Comparison of ENCODE assay signal across 18 mouse cellular contexts in the genomic region with DNA sequence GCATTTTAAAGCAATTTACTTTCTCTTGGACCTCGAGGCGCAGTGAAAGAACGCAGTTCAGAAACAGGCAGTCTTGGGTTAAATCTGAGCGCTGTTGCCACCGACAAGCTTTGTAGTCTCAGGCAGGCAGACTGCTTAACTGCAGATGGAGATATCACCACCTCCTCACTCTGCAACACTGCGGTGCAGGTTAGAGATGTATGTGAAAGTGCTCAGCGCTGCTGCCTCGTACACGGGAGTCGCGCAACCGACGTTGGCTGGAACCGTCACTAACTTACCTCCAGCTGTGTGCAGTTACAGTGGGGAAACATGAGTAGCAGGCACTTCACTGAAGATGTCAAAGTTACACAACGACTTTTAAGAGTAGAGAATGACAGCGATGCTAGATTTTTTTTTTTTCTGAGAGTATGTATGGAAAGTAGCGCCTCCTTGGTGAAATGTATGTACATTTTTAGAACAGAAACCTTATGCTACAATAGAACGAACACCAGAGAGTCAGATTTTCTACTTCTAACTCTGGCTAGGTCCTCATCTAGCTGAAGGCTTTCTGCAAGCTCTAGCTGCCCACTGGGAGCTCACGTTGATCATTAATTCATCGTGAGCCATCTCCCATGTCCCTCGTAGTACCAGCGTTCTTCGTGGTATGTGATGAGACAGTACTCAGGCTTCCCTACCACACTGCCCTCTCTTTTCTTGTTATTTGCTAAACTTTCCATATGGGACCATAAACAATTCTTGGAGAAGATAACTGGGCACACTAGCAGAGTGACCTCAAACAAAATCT. TPM values are rescaled to one million over a fixed set of nuclear protein-coding genes. Genes with fewer than 3 reads are reported as not detected.
DNase-seq lines count a peak whose midpoint lies in the region; ATAC-seq and TF ChIP-seq lines count a peak whose summit lies in the region.
"Had no signal": no experiment of that assay in that cellular context is flagged by ENCODE, and none has a peak within 500 bp of the region (broad histone marks: within the 10 kb centered on the region; RNA-seq: fewer than 3 reads in every experiment).

No protein-coding gene starts in this region.

- TF ChIP-seq CTCF in layer of hippocampus, adult 2 months (conservative IDR thresholded peaks at IDR 0.05), result no peak
- no peak; the same call in 1 of the 2 replicates for TF ChIP-seq CTCF in left cerebral cortex, adult 2 months (IDR thresholded peaks at IDR 0.05)

- H3K9me3 ChIP-seq in liver, embryonic 12.5 days (replicated peaks), result no peaks in the 10 kb centered on the region
- H3K9me3 ChIP-seq: hindbrain, embryonic 15.5 days had no signal

- intact Hi-C loops in left cerebral cortex, adult 2 months (cut with DNase I), result loop anchor here (5.0 kb wide), 1 partner anchor 44 kb away; no protein-coding TSS in a partner anchor

- H3K27me3 ChIP-seq in liver, embryonic 12.5 days (replicated peaks), result peaks cover 28% of the 10 kb centered on the region
- H3K27me3 ChIP-seq: hindbrain, embryonic 15.5 days had no signal

- peak overlapping the region; percentile 76 for H3K4me3 ChIP-seq in layer of hippocampus, adult 2 months
- peak overlapping the region; percentile 70 for H3K4me3 ChIP-seq in left cerebral cortex, adult 2 months
- no peak overlapping the region for H3K4me3 ChIP-seq in liver, embryonic 12.5 days
- H3K4me3 ChIP-seq: myocyte had no signal

- H3K4me2 ChIP-seq in liver, embryonic 12.5 days, result no peak overlapping the region

- 87% methylated on average over 23 of the region's 23 CpGs for WGBS in liver, embryonic 12.5 days (ENCODE audit: insufficient replicate concordance)

- no peak for DNase-seq in layer of hippocampus, adult 2 months (ENCODE audit: low spot score in 2 of 2)
- no peak for DNase-seq in layer of hippocampus, adult 11-12 months (ENCODE audit: low spot score)
- DNase-seq in brain, adult 2 months (ENCODE audit: low read depth, low spot score), result peak; percentile 83
- DNase-seq in left cerebral cortex, adult 2 months (ENCODE audit: extremely low spot score in 1 of 2, low spot score in 2 of 2), result peak; percentile 54
- DNase-seq in lung, postnatal 14 days, result peak; percentile 37
- DNase-seq in adrenal gland, postnatal 10 days, result no peak
- DNase-seq in retina, embryonic 14.5 days (ENCODE audit: low spot score), result no peak
- DNase-seq: adrenal gland, adult 2 months; B cell, adult 2 months; cerebellum, adult 9-10 months; embryo, embryonic 11 days; heart, postnatal 10 days; spleen, adult 18-20 months; thymus, adult 2 months had no signal

- H3K36me3 ChIP-seq in liver, embryonic 12.5 days, result peaks cover 19% of the 10 kb centered on the region

- no peak overlapping the region for H3K9ac ChIP-seq in liver, embryonic 12.5 days
- H3K9ac ChIP-seq: hindbrain, embryonic 15.5 days had no signal

- H3K4me1 ChIP-seq in liver, embryonic 12.5 days, result peaks cover 14% of the 10 kb centered on the region

- H3K27ac ChIP-seq in layer of hippocampus, adult 2 months, result peak overlapping the region; percentile 92
- H3K27ac ChIP-seq in left cerebral cortex, adult 2 months, result peak overlapping the region; percentile 94
- H3K27ac ChIP-seq in liver, embryonic 12.5 days, result no peak overlapping the region
- H3K27ac ChIP-seq: hindbrain, embryonic 15.5 days had no signal

- no peak for ATAC-seq in liver, embryonic 12.5 days
- ATAC-seq: forebrain, embryonic 16.5 days had no signal

RNA-seq across cellular contexts. Expression of a gene that starts 1.9 kb away (rescaled TPM):
- 10 to 100 TPM; 61.5 to 63.0 TPM for total RNA-seq in layer of hippocampus, adult 2 months (2021)
- 10 to 100 TPM; 85.4 to 93.5 TPM for total RNA-seq in left cerebral cortex, adult 2 months (2021)
- polyA plus RNA-seq in liver, embryonic 12.5 days (2016; fragmentation: Nextera tagmentation; extraction: Ambion mirVana), result 0.98 and 1.0 TPM in 2 replicates
- total RNA-seq in adrenal gland, postnatal 10 days (2021), result 1 to 10 TPM; 4.6 to 7.0 TPM

RNA-seq across cellular contexts. Expression of a gene that starts 42.8 kb away (rescaled TPM):
- 10 to 100 TPM; 17.6 to 23.6 TPM for total RNA-seq in layer of hippocampus, adult 2 months (2021)
- total RNA-seq in left cerebral cortex, adult 2 months (2021), result 10 to 100 TPM; 17.6 to 19.9 TPM
- 10.3 and 10.8 TPM in 2 replicates for polyA plus RNA-seq in liver, embryonic 12.5 days (2016; fragmentation: Nextera tagmentation; extraction: Ambion mirVana)
- 10 to 100 TPM in 1 of 2 experiments, 1 to 10 TPM in 1; 8.7 to 15.9 TPM for total RNA-seq in adrenal gland, postnatal 10 days (2021)

RNA-seq across cellular contexts. Expression of a gene that starts 43.4 kb away (rescaled TPM):
- 1 to 10 TPM; 7.2 to 8.3 TPM for total RNA-seq in layer of hippocampus, adult 2 months (2021)
- total RNA-seq in left cerebral cortex, adult 2 months (2021), result 1 to 10 TPM; 6.8 to 7.1 TPM
- 7.3 and 8.2 TPM in 2 replicates for polyA plus RNA-seq in liver, embryonic 12.5 days (2016; fragmentation: Nextera tagmentation; extraction: Ambion mirVana)
- total RNA-seq in adrenal gland, postnatal 10 days (2021), result 1 to 10 TPM; 5.7 to 7.2 TPM

Comparison
In these comparisons a context has a peak if more than half of its experiments do, and no peak if none do; other contexts are left out.
1. DNase-seq: peak in brain, adult 2 months (single experiment), left cerebral cortex, adult 2 months (2 of 2) and lung, postnatal 14 days (single experiment); none in layer of hippocampus, adult 2 months (0 of 2), layer of hippocampus, adult 11-12 months (single experiment), adrenal gland, postnatal 10 days (single experiment) and retina, embryonic 14.5 days (single experiment).
2. RNA of a gene that starts 1.9 kb away (total RNA-seq): 85.4 to 93.5 TPM in left cerebral cortex, adult 2 months and 61.5 to 63.0 TPM in layer of hippocampus, adult 2 months; 4.6 to 7.0 TPM in adrenal gland, postnatal 10 days; every median in the first group is over 4 times any median in the second.